ENCODE assay signal across 8 mouse cellular contexts in genomic region chr17:57078336-57078735, GRCm38 (mm10). TPM values are rescaled to one million over a fixed set of nuclear protein-coding genes. Genes with fewer than 3 reads are reported as not detected.
DNase-seq lines count a peak whose midpoint lies in the region; ATAC-seq and TF ChIP-seq lines count a peak whose summit lies in the region.

Gene Dennd1c, minus strand, starts transcription at chr17:57078514.

- intact Hi-C loops in left cerebral cortex, postnatal 4 days (cut with DNase I): no loop called here

- H3K9ac ChIP-seq in forebrain, embryonic 13.5 days: no peak within 1 kb of the TSS
- no peak within 1 kb of the TSS; the same call in 1 of the 2 replicates for H3K9ac ChIP-seq in intestine, postnatal 0 days (ENCODE audit: low read depth, low read length)

- WGBS in forebrain, embryonic 13.5 days: 51% methylated on average over 6 of the region's 6 CpGs
- WGBS in forebrain, embryonic 10.5 days: 65% methylated on average over 6 of the region's 6 CpGs
- 41% methylated on average over 6 of the region's 6 CpGs for WGBS in intestine, postnatal 0 days

- ATAC-seq in forebrain, embryonic 13.5 days: peak; percentile 21; the same call in 1 of the 2 replicates
- ATAC-seq in G1E (ENCODE audit: extremely low read depth, insufficient number of reproducible peaks, low FRiP score, poor library complexity, severe bottlenecking): peak; percentile 77
- ATAC-seq in intestine, postnatal 0 days: no peak
- ATAC-seq in neutrophil, adult 5-6 weeks (ENCODE audit: extremely low read depth, insufficient number of reproducible peaks, low FRiP score, poor library complexity, severe bottlenecking): peak; percentile 91

- H3K36me3 ChIP-seq in forebrain, embryonic 13.5 days (ENCODE audit: poor library complexity, severe bottlenecking): peaks cover 35% of the 10 kb centered on the region
- H3K36me3 ChIP-seq in forebrain, embryonic 10.5 days (replicated peaks): peaks cover 23% of the 10 kb centered on the region
- H3K36me3 ChIP-seq in G1E (replicated peaks): peaks cover 34% of the 10 kb centered on the region
- no peaks in the 10 kb centered on the region for H3K36me3 ChIP-seq in intestine, postnatal 0 days (ENCODE audit: control insufficient read depth, insufficient read depth)

- no peak for TF ChIP-seq CTCF in G1E (IDR thresholded peaks at IDR 0.05; ENCODE audit: low read depth, low read length)
- TF ChIP-seq CTCF in intestine, postnatal 0 days (IDR thresholded peaks at IDR 0.05; ENCODE audit: low read depth): no peak

- no peaks in the 10 kb centered on the region for H3K4me1 ChIP-seq in forebrain, embryonic 13.5 days
- H3K4me1 ChIP-seq in forebrain, embryonic 10.5 days: peaks cover 5% of the 10 kb centered on the region
- H3K4me1 ChIP-seq in G1E (ENCODE audit: insufficient read depth, low read depth, low read length): peaks cover 53% of the 10 kb centered on the region
- no peaks in the 10 kb centered on the region for H3K4me1 ChIP-seq in intestine, postnatal 0 days (replicated peaks; ENCODE audit: control insufficient read depth, insufficient read depth, low read length)

- no peaks in the 10 kb centered on the region for H3K9me3 ChIP-seq in forebrain, embryonic 13.5 days (replicated peaks)
- no peaks in the 10 kb centered on the region for H3K9me3 ChIP-seq in forebrain, embryonic 10.5 days
- no peaks in the 10 kb centered on the region for H3K9me3 ChIP-seq in G1E (replicated peaks)
- H3K9me3 ChIP-seq in intestine, postnatal 0 days (ENCODE audit: control insufficient read depth): no peaks in the 10 kb centered on the region

- no peak within 1 kb of the TSS for H3K4me2 ChIP-seq in forebrain, embryonic 13.5 days
- H3K4me2 ChIP-seq in intestine, postnatal 0 days (replicated peaks; ENCODE audit: low read depth): 0 out of 2 replicates have a peak within 1 kb of the TSS, but pooled peaks have one; percentile 6

- no peaks in the 10 kb centered on the region for H3K27me3 ChIP-seq in forebrain, embryonic 13.5 days
- no peaks in the 10 kb centered on the region for H3K27me3 ChIP-seq in forebrain, embryonic 10.5 days (ENCODE audit: poor library complexity, severe bottlenecking)
- peaks cover 26% of the 10 kb centered on the region for H3K27me3 ChIP-seq in G1E (ENCODE audit: insufficient read depth, low read length)
- no peaks in the 10 kb centered on the region for H3K27me3 ChIP-seq in intestine, postnatal 0 days (replicated peaks; ENCODE audit: control insufficient read depth, insufficient read depth, low read length)

- no peak within 1 kb of the TSS for H3K4me3 ChIP-seq in forebrain, embryonic 13.5 days
- no peak within 1 kb of the TSS for H3K4me3 ChIP-seq in forebrain, embryonic 10.5 days
- H3K4me3 ChIP-seq in G1E (ENCODE audit: low read depth, low read length): peak within 1 kb of the TSS; percentile 69
- no peak within 1 kb of the TSS for H3K4me3 ChIP-seq in intestine, postnatal 0 days (ENCODE audit: low read depth, low read length)

- no peak for DNase-seq in forebrain, embryonic 10.5 days (ENCODE audit: extremely low spot score, low spot score)
- DNase-seq in G1E (ENCODE audit: low spot score): peak; percentile 71
- no peak for DNase-seq in layer of hippocampus, adult 9-11 months
- DNase-seq in cerebellum, postnatal 14 days: no peak
- no peak for DNase-seq in left cerebral cortex, postnatal 4 days

- H3K27ac ChIP-seq in forebrain, embryonic 13.5 days: no peak within 1 kb of the TSS
- no peak within 1 kb of the TSS for H3K27ac ChIP-seq in forebrain, embryonic 10.5 days
- H3K27ac ChIP-seq in intestine, postnatal 0 days (ENCODE audit: low read depth, low read length): no peak within 1 kb of the TSS

RNA-seq across cellular contexts. Expression of gene Dennd1c, which starts in this region (rescaled TPM):
- polyA plus RNA-seq in forebrain, embryonic 13.5 days (2015; fragmentation: Nextera tagmentation; extraction: Ambion mirVana): 4.7 and 4.8 TPM in 2 replicates
- 2.7 and 4.1 TPM in 2 replicates for polyA plus RNA-seq in forebrain, embryonic 10.5 days (2016; fragmentation: Nextera tagmentation; extraction: Ambion mirVana)
- 25.8 and 39.7 TPM in 2 replicates for total RNA-seq in G1E (2014; fragmentation: Nextera tagmentation)
- 13.4 and 14.3 TPM in 2 replicates for total RNA-seq in G1E (2017)
- polyA plus RNA-seq in G1E (2012): 23.3 and 24.6 TPM in 2 replicates
- polyA plus RNA-seq in intestine, postnatal 0 days (2015; fragmentation: Nextera tagmentation; extraction: Ambion mirVana): 5.2 and 5.3 TPM in 2 replicates
- total RNA-seq in neutrophil, adult 5-6 weeks (2017): 145 and 158 TPM in 2 replicates
- 1 to 10 TPM; 1.2 to 1.4 TPM for total RNA-seq in left cerebral cortex, postnatal 4 days (2021)

Comparison
In these comparisons a context has a peak if more than half of its experiments do, and no peak if none do; other contexts are left out.
1. RNA of gene Dennd1c (total RNA-seq): 145 to 158 TPM in neutrophil, adult 5-6 weeks and 13.4 to 39.7 TPM in G1E; 1.2 to 1.4 TPM in left cerebral cortex, postnatal 4 days; every median in the first group is over 4 times any median in the second.